Mouse (Mus musculus) heart, embryonic 15.5 days (tissue): ENCODE data around the gene Mrpl53. TPM values are rescaled to one million over a fixed set of nuclear protein-coding genes. Genes with fewer than 3 reads are reported as not detected.

Experiments
- ATAC-seq: fragments of 200-750 bp; cut with Nextera tagmentation; replicated peaks from 2 replicates; pipeline ENCODE4 v1.8.0; 2017; ENCODE audit warnings: low read depth, moderate TSS enrichment; ENCODE audit not compliant: insufficient number of reproducible peaks, insufficient read depth, low FRiP score
- H3K27ac ChIP-seq: fragments of 300-500 bp; sonication (generic); 2 replicates; pipeline ENCODE4 v1.5.1; 2015; ENCODE audit warnings: mild to moderate bottlenecking, inconsistent platforms
- H3K27me3 ChIP-seq: fragments of 300-500 bp; sonication (generic); 2 replicates; pipeline ENCODE4 v1.6.1; 2015; ENCODE audit warnings: inconsistent platforms
- H3K36me3 ChIP-seq: fragments of 300-500 bp; sonication (generic); 2 replicates; pipeline ENCODE4 v1.6.1; 2015; ENCODE audit warnings: mild to moderate bottlenecking, inconsistent platforms
- H3K4me1 ChIP-seq: fragments of 300-500 bp; sonication (generic); replicated peaks from 2 replicates; pipeline ENCODE4 v1.6.1; 2015; ENCODE audit warnings: inconsistent platforms
- H3K4me2 ChIP-seq: fragments of 300-500 bp; sonication (generic); 2 replicates; pipeline ENCODE4 v1.6.1; 2015; ENCODE audit warnings: inconsistent platforms, mild to moderate bottlenecking, moderate library complexity
- H3K4me3 ChIP-seq: fragments of 300-500 bp; sonication (generic); 2 replicates; pipeline ENCODE4 v1.5.1; 2015; ENCODE audit warnings: mild to moderate bottlenecking, inconsistent platforms
- H3K9ac ChIP-seq: fragments of 300-500 bp; sonication (generic); 2 replicates; pipeline ENCODE4 v1.6.1; 2015; ENCODE audit warnings: mild to moderate bottlenecking, inconsistent platforms
- H3K9me3 ChIP-seq: fragments of 300-500 bp; sonication (generic); replicated peaks from 2 replicates; pipeline ENCODE4 v1.6.1; 2016; ENCODE audit warnings: inconsistent platforms
- WGBS: fragments of 180-500 bp; shearing (Covaris S2); methylation state at CpG from one replicate; pipeline ENCODE4 v1.1.7; 2015; ENCODE audit warnings: mixed read lengths; 5-methylcytosine and 5-hydroxymethylcytosine counted together
- polyA plus RNA-seq: library from polyadenylated mRNA; unstranded; fragments of >200 nt; fragmentation: Nextera tagmentation; extraction: Ambion mirVana; gene quantifications from 2 replicates; pipeline ENCODE4 v1.2.1, GENCODE M21; 2015

The Mrpl53 gene
- polyA plus RNA-seq, 1 experiment from 2014 or later, result 164 TPM

- peaks cover 11% of the 10 kb centered on the region for H3K27me3 ChIP-seq
- 52% methylated on average over 2 of the region's 2 CpGs for WGBS
- ATAC-seq, result no peak
- no peaks in the 10 kb centered on the region for H3K9me3 ChIP-seq
- no peak overlapping the region for H3K4me3 ChIP-seq
- no peaks in the 10 kb centered on the region for H3K36me3 ChIP-seq
- H3K27ac ChIP-seq, result no peak overlapping the region
- no peak overlapping the region for H3K4me2 ChIP-seq
- no peak overlapping the region for H3K9ac ChIP-seq
- peaks cover 14% of the 10 kb centered on the region for H3K4me1 ChIP-seq
These were observed 10.4 kb upstream of the Mrpl53 start for GRCm38 (mm10) chr6:83098411-83098810.

GRCm38 (mm10) chr6:83101316-83101687 is 7.5 kb upstream of the Mrpl53 start, which contains the start of the genes Ccdc142 and Gm42688:
Gene Ccdc142, plus strand, starts transcription at chr6:83101601.
Gene Gm42688, plus strand, starts transcription at chr6:83101617.
- under 1% methylated on average over 25 of the region's 25 CpGs for WGBS
- peaks cover 11% of the 10 kb centered on the region for H3K27me3 ChIP-seq
- peak within 1 kb of the TSS; percentile 84 for H3K4me3 ChIP-seq
- peak within 1 kb of the TSS; percentile 84 for H3K27ac ChIP-seq
- no peaks in the 10 kb centered on the region for H3K9me3 ChIP-seq
- peak; percentile 86 for ATAC-seq
- H3K9ac ChIP-seq, result peak within 1 kb of the TSS; percentile 79
- peak within 1 kb of the TSS; percentile 96 for H3K4me2 ChIP-seq
- peaks cover 3% of the 10 kb centered on the region; the same call in 1 of the 2 replicates for H3K36me3 ChIP-seq
- peaks cover 16% of the 10 kb centered on the region for H3K4me1 ChIP-seq

- Histone ChIP-seq H3K4me2 (peak overlapping the region; percentile 96), H3K9me3 (no peaks in the 10 kb centered on the region), H3K9ac (peak overlapping the region; percentile 79), H3K36me3 (peaks cover 7% of the 10 kb centered on the region; the same call in 1 of the 2 replicates), H3K4me3 (peak overlapping the region; percentile 84), H3K27me3 (peaks cover 11% of the 10 kb centered on the region), H3K27ac (peak overlapping the region; percentile 84), H3K4me1 (peaks cover 16% of the 10 kb centered on the region)
- WGBS, result under 1% methylated on average over 74 of the region's 74 CpGs
- ATAC-seq, result peak; percentile 75
These were observed 6.9 kb upstream of the Mrpl53 start for GRCm38 (mm10) chr6:83101688-83102556.

- peaks cover 11% of the 10 kb centered on the region; the same call in 1 of the 2 replicates for H3K36me3 ChIP-seq
- H3K4me3 ChIP-seq, result peak overlapping the region; percentile 84; the same call in 1 of the 2 replicates
- H3K9ac ChIP-seq, result no peak overlapping the region; the same call in 1 of the 2 replicates
- WGBS, result 54% methylated on average over 11 of the region's 11 CpGs
- peak overlapping the region; percentile 96; the same call in 1 of the 2 replicates for H3K4me2 ChIP-seq
- peaks cover 11% of the 10 kb centered on the region; the same call in 1 of the 2 replicates for H3K27me3 ChIP-seq
- H3K4me1 ChIP-seq, result peaks cover 22% of the 10 kb centered on the region
- H3K9me3 ChIP-seq, result no peaks in the 10 kb centered on the region
- ATAC-seq, result no peak
- no peak overlapping the region for H3K27ac ChIP-seq
These were observed 5.7 kb upstream of the Mrpl53 start for GRCm38 (mm10) chr6:83103130-83103650.

- H3K9me3 ChIP-seq, result no peaks in the 10 kb centered on the region
- no peak overlapping the region for H3K9ac ChIP-seq
- no peak for ATAC-seq
- no peak overlapping the region for H3K4me2 ChIP-seq
- H3K27me3 ChIP-seq, result peaks cover 7% of the 10 kb centered on the region; the same call in 1 of the 2 replicates
- peaks cover 27% of the 10 kb centered on the region for H3K4me1 ChIP-seq
- peaks cover 11% of the 10 kb centered on the region; the same call in 1 of the 2 replicates for H3K36me3 ChIP-seq
- H3K4me3 ChIP-seq, result no peak overlapping the region
- H3K27ac ChIP-seq, result no peak overlapping the region
- WGBS, result 81% methylated on average over 4 of the region's 4 CpGs
These were observed 4.7 kb upstream of the Mrpl53 start for GRCm38 (mm10) chr6:83104158-83104557.

GRCm38 (mm10) chr6:83107566-83108400 is 1.1 kb upstream of the Mrpl53 start:
- 38% methylated on average over 13 of the region's 13 CpGs for WGBS
- Histone ChIP-seq H3K27ac (no peak overlapping the region), H3K4me1 (peaks cover 39% of the 10 kb centered on the region), H3K9ac (peak overlapping the region; percentile 84), H3K36me3 (peaks cover 14% of the 10 kb centered on the region; the same call in 1 of the 2 replicates), H3K4me2 (peak overlapping the region; percentile 84), H3K27me3 (no peaks in the 10 kb centered on the region), H3K9me3 (no peaks in the 10 kb centered on the region), H3K4me3 (peak overlapping the region; percentile 83)
- ATAC-seq, result peak; percentile 51; the same call in 1 of the 2 replicates

- H3K4me3 ChIP-seq, result no peak overlapping the region
- peak overlapping the region; percentile 51 for H3K27ac ChIP-seq
- peaks cover 49% of the 10 kb centered on the region for H3K4me1 ChIP-seq
- H3K9me3 ChIP-seq, result no peaks in the 10 kb centered on the region
- H3K36me3 ChIP-seq, result peaks cover 10% of the 10 kb centered on the region; the same call in 1 of the 2 replicates
- H3K4me2 ChIP-seq, result no peak overlapping the region
- 71% methylated on average over 4 of the region's 4 CpGs for WGBS
- ATAC-seq, result no peak
- H3K9ac ChIP-seq, result no peak overlapping the region
- no peaks in the 10 kb centered on the region for H3K27me3 ChIP-seq
These were observed 2.8 kb downstream of the Mrpl53 start for GRCm38 (mm10) chr6:83111510-83112136.

- peak; percentile 91 for ATAC-seq
- H3K9me3 ChIP-seq, result no peaks in the 10 kb centered on the region
- peaks cover 43% of the 10 kb centered on the region for H3K4me1 ChIP-seq
- peak within 1 kb of the TSS; percentile 78 for H3K27ac ChIP-seq
- peak within 1 kb of the TSS; percentile 94 for H3K4me2 ChIP-seq
- H3K9ac ChIP-seq, result peak within 1 kb of the TSS; percentile 83
- under 1% methylated on average over 46 of the region's 58 CpGs for WGBS
- H3K36me3 ChIP-seq, result peaks cover 15% of the 10 kb centered on the region; the same call in 1 of the 2 replicates
- no peaks in the 10 kb centered on the region for H3K27me3 ChIP-seq
- H3K4me3 ChIP-seq, result peak within 1 kb of the TSS; percentile 84
These were observed 6.3 kb downstream of the Mrpl53 start, which contains the start of gene Mogs for GRCm38 (mm10) chr6:83115011-83115671. Gene Mogs, plus strand, starts transcription at chr6:83115496.

- WGBS, result under 1% methylated on average over 40 of the region's 48 CpGs
- ATAC-seq, result no peak
- H3K4me2 ChIP-seq, result peak overlapping the region; percentile 94
- peak overlapping the region; percentile 83 for H3K9ac ChIP-seq
- peak overlapping the region; percentile 78 for H3K27ac ChIP-seq
- no peaks in the 10 kb centered on the region for H3K27me3 ChIP-seq
- H3K4me3 ChIP-seq, result peak overlapping the region; percentile 84
- peaks cover 46% of the 10 kb centered on the region for H3K4me1 ChIP-seq
- H3K9me3 ChIP-seq, result no peaks in the 10 kb centered on the region
- H3K36me3 ChIP-seq, result peaks cover 15% of the 10 kb centered on the region; the same call in 1 of the 2 replicates
These were observed 7.0 kb downstream of the Mrpl53 start for GRCm38 (mm10) chr6:83115682-83116372.
